In genomic region chr3:32682910-32683531, GRCm38 (mm10) we compare ENCODE assay signal across 25 mouse cellular contexts. TPM values are rescaled to one million over a fixed set of nuclear protein-coding genes. Genes with fewer than 3 reads are reported as not detected.
DNase-seq lines count a peak whose midpoint lies in the region; ATAC-seq lines count a peak whose summit lies in the region.
"Had no signal": no experiment of that assay in that cellular context is flagged by ENCODE, and none has a peak within 500 bp of the region (broad histone marks: within the 10 kb centered on the region; RNA-seq: fewer than 3 reads in every experiment).

No protein-coding gene starts in this region.

- H3K4me2 ChIP-seq in intestine, embryonic 15.5 days (replicated peaks): no peak overlapping the region
- H3K4me2 ChIP-seq in intestine, embryonic 16.5 days (ENCODE audit: low read depth, low read length): no peak overlapping the region
- no peak overlapping the region for H3K4me2 ChIP-seq in lung, embryonic 16.5 days (ENCODE audit: low read depth, low read length)
- H3K4me2 ChIP-seq: embryonic facial prominence, embryonic 12.5 days; forebrain, embryonic 13.5 days had no signal

- H3K4me1 ChIP-seq in intestine, embryonic 15.5 days (replicated peaks): no peaks in the 10 kb centered on the region
- H3K4me1 ChIP-seq in intestine, embryonic 16.5 days (ENCODE audit: control insufficient read depth, insufficient read depth, low read length): no peaks in the 10 kb centered on the region
- no peaks in the 10 kb centered on the region for H3K4me1 ChIP-seq in lung, embryonic 16.5 days (replicated peaks; ENCODE audit: control insufficient read depth, insufficient read depth, low read length)
- H3K4me1 ChIP-seq in megakaryocyte, embryonic 14.5 days: peaks cover 4% of the 10 kb centered on the region; the same call in 1 of the 2 replicates
- H3K4me1 ChIP-seq: embryonic facial prominence, embryonic 10.5 days; embryonic facial prominence, embryonic 12.5 days; forebrain, embryonic 13.5 days had no signal

- H3K9ac ChIP-seq in intestine, embryonic 15.5 days: no peak overlapping the region
- H3K9ac ChIP-seq in intestine, embryonic 16.5 days (ENCODE audit: low read depth, low read length): no peak overlapping the region
- H3K9ac ChIP-seq in lung, embryonic 16.5 days (ENCODE audit: low read length): no peak overlapping the region
- H3K9ac ChIP-seq: embryonic facial prominence, embryonic 12.5 days; forebrain, embryonic 13.5 days had no signal

- no peaks in the 10 kb centered on the region for H3K36me3 ChIP-seq in intestine, embryonic 15.5 days
- H3K36me3 ChIP-seq in intestine, embryonic 16.5 days (ENCODE audit: control insufficient read depth, insufficient read depth, low read length): no peaks in the 10 kb centered on the region
- no peaks in the 10 kb centered on the region for H3K36me3 ChIP-seq in lung, embryonic 16.5 days (ENCODE audit: control insufficient read depth, insufficient read depth, low read length)
- H3K36me3 ChIP-seq in megakaryocyte, embryonic 14.5 days (replicated peaks; ENCODE audit: low read length): no peaks in the 10 kb centered on the region
- H3K36me3 ChIP-seq: embryonic facial prominence, embryonic 10.5 days; embryonic facial prominence, embryonic 12.5 days; G1E had no signal

- no peaks in the 10 kb centered on the region for H3K27me3 ChIP-seq in intestine, embryonic 15.5 days (replicated peaks)
- H3K27me3 ChIP-seq in intestine, embryonic 16.5 days (replicated peaks; ENCODE audit: control insufficient read depth, insufficient read depth, low read length): no peaks in the 10 kb centered on the region
- H3K27me3 ChIP-seq in lung, embryonic 16.5 days (ENCODE audit: control insufficient read depth, insufficient read depth, low read depth, low read length): no peaks in the 10 kb centered on the region
- peaks cover 10% of the 10 kb centered on the region for H3K27me3 ChIP-seq in megakaryocyte, embryonic 14.5 days (replicated peaks)
- H3K27me3 ChIP-seq: CH12.LX; embryonic facial prominence, embryonic 12.5 days; forebrain, embryonic 13.5 days had no signal

- H3K4me3 ChIP-seq in intestine, embryonic 15.5 days (replicated peaks): no peak overlapping the region
- no peak overlapping the region for H3K4me3 ChIP-seq in intestine, embryonic 16.5 days (ENCODE audit: low read length)
- H3K4me3 ChIP-seq in lung, embryonic 16.5 days (ENCODE audit: low read length): no peak overlapping the region
- H3K4me3 ChIP-seq in megakaryocyte, embryonic 14.5 days (replicated peaks): peak overlapping the region; percentile 6
- H3K4me3 ChIP-seq: embryonic facial prominence, embryonic 10.5 days; embryonic facial prominence, embryonic 12.5 days; forebrain, embryonic 13.5 days had no signal

- H3K27ac ChIP-seq in intestine, embryonic 15.5 days: no peak overlapping the region
- H3K27ac ChIP-seq in intestine, embryonic 16.5 days (ENCODE audit: low read length): no peak overlapping the region
- H3K27ac ChIP-seq in lung, embryonic 16.5 days (ENCODE audit: low read length): no peak overlapping the region
- H3K27ac ChIP-seq: embryonic facial prominence, embryonic 10.5 days; embryonic facial prominence, embryonic 12.5 days; forebrain, embryonic 13.5 days had no signal

- peak; percentile 55 for DNase-seq in heart, adult 11 months
- no peak for DNase-seq in heart, postnatal 4 days
- no peak for DNase-seq in lung, postnatal 10 days
- DNase-seq: adrenal gland, adult 8-10 months; adrenal gland, postnatal 14 days; adrenal gland, postnatal 36 days; B cell, adult 2 months; cerebellum, adult 11-12 months; cerebellum, adult 2 months; cerebellum, adult 9-10 months; cerebellum, postnatal 10 days; cerebellum, postnatal 25 days had no signal

- H3K9me3 ChIP-seq in intestine, embryonic 15.5 days: no peaks in the 10 kb centered on the region
- H3K9me3 ChIP-seq in intestine, embryonic 16.5 days (ENCODE audit: control insufficient read depth, low read length): no peaks in the 10 kb centered on the region
- H3K9me3 ChIP-seq in lung, embryonic 16.5 days (ENCODE audit: control insufficient read depth, low read length): no peaks in the 10 kb centered on the region
- H3K9me3 ChIP-seq in megakaryocyte, embryonic 14.5 days: no peaks in the 10 kb centered on the region
- H3K9me3 ChIP-seq: embryonic facial prominence, embryonic 10.5 days; embryonic facial prominence, embryonic 12.5 days; forebrain, embryonic 13.5 days; G1E had no signal

- 75% methylated on average over 12 of the region's 12 CpGs for WGBS in intestine, embryonic 15.5 days
- 76% methylated on average over 11 of the region's 12 CpGs for WGBS in intestine, embryonic 16.5 days
- 51% methylated on average over 11 of the region's 12 CpGs for WGBS in lung, embryonic 16.5 days

- 0 out of 2 replicates have a peak, but pooled peaks have one; percentile 43 for ATAC-seq in intestine, embryonic 15.5 days
- no peak for ATAC-seq in intestine, embryonic 16.5 days
- peak; percentile 71; the same call in 1 of the 2 replicates for ATAC-seq in lung, embryonic 16.5 days (ENCODE audit: low read depth)
- no peak for ATAC-seq in megakaryocyte, adult 5-6 weeks (ENCODE audit: poor library complexity, severe bottlenecking)
- ATAC-seq: activated CD4-positive, CD25-positive, alpha-beta regulatory T cell, adult 4 months; CD4-positive, CD25-positive, alpha-beta regulatory T cell, adult 4 months; forebrain, embryonic 13.5 days; Patski had no signal

RNA-seq across cellular contexts. Expression of gene Actl6a, which starts 23.1 kb away (rescaled TPM):
- total RNA-seq in heart, postnatal 4 days (2021): 10 to 100 TPM; 46.6 to 54.2 TPM
- 131 and 144 TPM in 2 replicates for polyA plus RNA-seq in intestine, embryonic 15.5 days (2015; fragmentation: Nextera tagmentation; extraction: Ambion mirVana)
- 115 and 130 TPM in 2 replicates for polyA plus RNA-seq in intestine, embryonic 16.5 days (2015; fragmentation: Nextera tagmentation; extraction: Ambion mirVana)
- polyA plus RNA-seq in lung, embryonic 16.5 days (2015; fragmentation: Nextera tagmentation; extraction: Ambion mirVana): 152 and 155 TPM in 2 replicates
- polyA plus RNA-seq in megakaryocyte, embryonic 14.5 days (2012; ENCODE audit: insufficient read depth, low replicate concordance): 9.8 TPM in 1 of 2 replicates, not detected in the other
- 79.1 and 92.8 TPM in 2 replicates for total RNA-seq in megakaryocyte, adult 5-6 weeks (2015)
- total RNA-seq in megakaryocyte, adult 5-6 weeks (2017): 45.4 and 58.9 TPM in 2 replicates

RNA-seq across cellular contexts. Expression of gene Ndufb5, which starts 53.8 kb away (rescaled TPM):
- 100 to 1,000 TPM; 562 to 570 TPM for total RNA-seq in heart, postnatal 4 days (2021)
- polyA plus RNA-seq in intestine, embryonic 15.5 days (2015; fragmentation: Nextera tagmentation; extraction: Ambion mirVana): 372 and 411 TPM in 2 replicates
- polyA plus RNA-seq in intestine, embryonic 16.5 days (2015; fragmentation: Nextera tagmentation; extraction: Ambion mirVana): 401 and 405 TPM in 2 replicates
- 303 and 310 TPM in 2 replicates for polyA plus RNA-seq in lung, embryonic 16.5 days (2015; fragmentation: Nextera tagmentation; extraction: Ambion mirVana)
- polyA plus RNA-seq in megakaryocyte, embryonic 14.5 days (2012; ENCODE audit: insufficient read depth, low replicate concordance): 25.7 and 40.0 TPM in 2 replicates
- total RNA-seq in megakaryocyte, adult 5-6 weeks (2015): 166 and 191 TPM in 2 replicates
- total RNA-seq in megakaryocyte, adult 5-6 weeks (2017): 128 and 134 TPM in 2 replicates

RNA-seq across cellular contexts. Expression of gene Mrpl47, which starts 54.4 kb away (rescaled TPM):
- 10 to 100 TPM; 36.9 to 45.3 TPM for total RNA-seq in heart, postnatal 4 days (2021)
- 40.2 and 43.2 TPM in 2 replicates for polyA plus RNA-seq in intestine, embryonic 15.5 days (2015; fragmentation: Nextera tagmentation; extraction: Ambion mirVana)
- 36.1 and 39.4 TPM in 2 replicates for polyA plus RNA-seq in intestine, embryonic 16.5 days (2015; fragmentation: Nextera tagmentation; extraction: Ambion mirVana)
- polyA plus RNA-seq in lung, embryonic 16.5 days (2015; fragmentation: Nextera tagmentation; extraction: Ambion mirVana): 28.3 and 28.9 TPM in 2 replicates
- polyA plus RNA-seq in megakaryocyte, embryonic 14.5 days (2012; ENCODE audit: insufficient read depth, low replicate concordance): 4.2 TPM in 1 of 2 replicates, not detected in the other
- total RNA-seq in megakaryocyte, adult 5-6 weeks (2015): 19.2 and 22.0 TPM in 2 replicates
- 6.7 and 14.0 TPM in 2 replicates for total RNA-seq in megakaryocyte, adult 5-6 weeks (2017)

Comparison
In these comparisons a context has a peak if more than half of its experiments do, and no peak if none do; other contexts are left out.
1. ATAC-seq: peak in intestine, embryonic 15.5 days (single experiment) and lung, embryonic 16.5 days (single experiment); none in intestine, embryonic 16.5 days (single experiment) and megakaryocyte, adult 5-6 weeks (single experiment).
2. RNA of gene Actl6a, which starts 23.1 kb away (polyA plus RNA-seq): 152 to 155 TPM in lung, embryonic 16.5 days, 131 to 144 TPM in intestine, embryonic 15.5 days and 115 to 130 TPM in intestine, embryonic 16.5 days; 9.8 TPM in megakaryocyte, embryonic 14.5 days; every median in the first group is over 10 times any median in the second.